Mouse (Mus musculus) monocyte, adult 5-6 weeks (primary cell): ENCODE data around the gene Vmn1r114. TPM values are rescaled to one million over a fixed set of nuclear protein-coding genes. Genes with fewer than 3 reads are reported as not detected.
"Not testable (repeated sequence)": the region's sequence is repeated elsewhere in the genome, so short reads cannot be mapped to it uniquely, and the experiment has no call there.

Source experiments
- ATAC-seq: fragments of 153-309, 156-312 bp; replicated peaks from 2 replicates; pipeline ENCODE4 v1.8.0; 2017; ENCODE audit warnings: mild to moderate bottlenecking; ENCODE audit not compliant: low TSS enrichment, insufficient number of reproducible peaks, severe bottlenecking, poor library complexity, low FRiP score
- total RNA-seq: library from RNA; stranded (forward); fragments of 200-1000, 200-491, 200-594 nt; gene quantifications from 3 replicates; pipeline ENCODE4 v1.2.3, GENCODE M21; 2017

Vmn1r114 gene
- total RNA-seq, result not detected in 3 replicates

DNA sequence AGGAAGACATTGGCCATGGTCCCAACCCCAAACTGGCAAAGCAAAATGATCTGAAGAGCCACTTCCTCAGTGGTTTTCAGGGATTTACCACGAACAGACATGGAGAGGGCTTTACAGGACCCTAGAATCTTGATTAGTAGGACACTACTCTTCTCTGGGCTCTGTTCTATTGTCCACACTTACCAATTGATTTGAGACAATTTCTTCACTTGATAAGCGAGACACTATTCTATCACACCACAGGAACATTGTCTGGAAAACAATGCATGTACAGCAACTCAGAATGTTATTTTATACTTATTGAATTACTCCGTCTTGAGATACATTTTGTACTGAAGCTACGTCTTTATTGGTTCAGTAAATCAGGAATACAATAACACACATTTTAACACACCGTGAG lies at the start of gene Vmn1r114:
Gene Vmn1r114 (minus strand): TSS at position 101 of the 400 bp plus-strand sequence.
- ATAC-seq, result not testable (repeated sequence)

DNA sequence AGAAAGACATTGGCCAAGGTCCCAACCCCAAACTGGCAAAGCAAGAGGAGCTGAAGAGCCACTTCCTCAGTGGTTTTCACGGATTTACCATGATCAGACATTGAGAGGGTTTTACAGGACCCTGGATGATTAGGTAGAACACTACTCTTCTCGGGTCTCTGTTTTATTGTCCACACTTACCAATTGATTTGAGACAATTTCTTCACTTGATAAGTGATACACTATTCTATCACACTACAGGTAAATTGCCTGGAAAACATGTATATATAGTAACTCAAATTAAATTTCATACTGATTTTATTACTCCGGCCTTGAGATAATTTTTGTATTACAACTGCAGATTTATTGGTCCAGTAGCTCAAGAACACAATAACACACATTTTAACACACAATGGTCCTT lies 32.9 kb upstream of the Vmn1r114 start, which contains the start of gene Vmn1r115:
Gene Vmn1r115 (minus strand): TSS at position 101 of the 400 bp plus-strand sequence.
- ATAC-seq, result not testable (repeated sequence)

DNA sequence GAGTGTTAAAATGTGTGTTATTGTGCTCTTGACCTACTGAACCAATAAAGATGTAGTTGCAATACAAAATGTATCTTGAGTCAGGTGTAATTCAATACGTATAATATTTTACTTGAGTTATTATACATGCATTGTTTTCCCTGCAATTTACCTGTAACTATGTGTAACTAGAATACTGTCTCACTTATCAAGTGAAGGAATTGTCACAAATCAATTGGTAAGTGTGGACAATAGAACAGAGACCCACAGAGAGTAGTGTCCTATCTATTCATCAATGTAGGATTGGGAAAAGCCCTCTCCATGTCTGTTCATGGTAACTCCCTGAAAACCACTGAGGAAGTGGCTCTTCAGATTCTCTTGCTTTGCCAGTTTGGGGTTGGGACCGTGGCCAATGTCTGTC lies 25.0 kb downstream of the Vmn1r114 start, which contains the start of gene Vmn1r113:
Gene Vmn1r113 (plus strand): TSS at position 301 of the 400 bp plus-strand sequence.
- not testable (repeated sequence) for ATAC-seq

DNA sequence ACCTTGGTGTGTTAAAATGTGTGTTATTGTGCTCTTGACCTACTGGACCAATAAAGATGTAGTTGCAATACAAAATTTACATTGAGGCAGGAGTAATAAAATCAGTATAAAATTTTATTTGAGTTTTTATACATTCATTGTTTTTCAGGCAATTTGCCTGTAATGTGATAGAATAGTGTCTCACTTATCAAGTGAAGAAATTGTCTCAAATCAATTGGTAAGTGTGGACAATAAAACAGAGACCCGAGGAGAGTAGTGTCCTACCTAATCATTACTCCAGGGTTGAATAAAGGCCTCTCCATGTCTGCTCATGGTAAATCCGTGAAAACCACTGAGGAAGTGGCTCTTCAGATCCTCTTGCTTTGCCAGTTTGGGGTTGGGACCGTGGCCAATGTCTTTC lies 41.1 kb downstream of the Vmn1r114 start, which contains the start of gene Vmn1r112:
Gene Vmn1r112 (plus strand): TSS at position 301 of the 400 bp plus-strand sequence.
- not testable (repeated sequence) for ATAC-seq

Other genes with a start within 250 kb of the Vmn1r114 start
- not detected in 3 replicates for gene Gm4141, start 235.9 kb downstream of the Vmn1r114 start, total RNA-seq
- not detected in 3 replicates for gene Gm4513, start 213.2 kb downstream of the Vmn1r114 start, total RNA-seq
- gene Vmn1r107, start 143.3 kb downstream of the Vmn1r114 start, total RNA-seq, result not detected in 3 replicates
- not detected in 3 replicates for gene Vmn1r111, start 109.0 kb downstream of the Vmn1r114 start, total RNA-seq
- not detected in 3 replicates for gene Gm10668, start 81.6 kb downstream of the Vmn1r114 start, total RNA-seq
- gene Vmn1r112, start 41.0 kb downstream of the Vmn1r114 start, total RNA-seq, result not detected in 3 replicates
- gene Vmn1r113, start 24.9 kb downstream of the Vmn1r114 start, total RNA-seq, result not detected in 3 replicates
- gene Vmn1r115, start 32.8 kb upstream of the Vmn1r114 start, total RNA-seq, result not detected in 3 replicates
- not detected in 3 replicates for gene Vmn1r116, start 60.1 kb upstream of the Vmn1r114 start, total RNA-seq
- gene Vmn1r117, start 71.9 kb upstream of the Vmn1r114 start, total RNA-seq, result not detected in 3 replicates
- not detected in 3 replicates for gene Vmn1r118, start 100.2 kb upstream of the Vmn1r114 start, total RNA-seq
- not detected in 3 replicates for gene Vmn1r119, start 200.3 kb upstream of the Vmn1r114 start, total RNA-seq
- not detected in 3 replicates for gene Vmn1r120, start 241.6 kb upstream of the Vmn1r114 start, total RNA-seq